Mouse (Mus musculus) limb, embryonic 12.5 days (tissue): Measurements from ENCODE around the gene Tbc1d13. TPM values are rescaled to one million over a fixed set of nuclear protein-coding genes. Genes with fewer than 3 reads are reported as not detected.

Source experiments
- ATAC-seq: fragments of 200-750 bp; cut with Nextera tagmentation; 2 replicates; pipeline ENCODE4 v1.8.0; 2017; ENCODE audit warnings: low read depth, moderate TSS enrichment; ENCODE audit not compliant: insufficient number of reproducible peaks, insufficient read depth, low FRiP score, low TSS enrichment
- H3K27ac ChIP-seq: fragments of 300-500 bp; sonication (generic); 2 replicates; pipeline ENCODE4 v1.5.1; 2016; ENCODE audit warnings: mild to moderate bottlenecking, moderate library complexity
- H3K27me3 ChIP-seq: fragments of 300-500 bp; sonication (generic); 2 replicates; pipeline ENCODE4 v1.6.1; 2016; ENCODE audit warnings: mild to moderate bottlenecking, moderate library complexity
- H3K36me3 ChIP-seq: fragments of 300-500 bp; sonication (generic); 2 replicates; pipeline ENCODE4 v1.6.1; 2016; ENCODE audit warnings: mild to moderate bottlenecking, moderate library complexity
- H3K4me1 ChIP-seq: fragments of 300-500 bp; sonication (generic); replicated peaks from 2 replicates; pipeline ENCODE4 v1.6.1; 2016
- H3K4me2 ChIP-seq: fragments of 300-500 bp; sonication (generic); 2 replicates; pipeline ENCODE4 v1.6.1; 2016; ENCODE audit warnings: mild to moderate bottlenecking, moderate library complexity
- H3K4me3 ChIP-seq: fragments of 300-500 bp; sonication (generic); replicated peaks from 2 replicates; pipeline ENCODE4 v1.5.1; 2016; ENCODE audit warnings: mild to moderate bottlenecking
- H3K9ac ChIP-seq: fragments of 300-500 bp; sonication (generic); replicated peaks from 2 replicates; pipeline ENCODE4 v1.6.1; 2016; ENCODE audit warnings: mild to moderate bottlenecking, moderate library complexity
- H3K9me3 ChIP-seq: fragments of 300-500 bp; sonication (generic); 2 replicates; pipeline ENCODE4 v1.6.1; 2016; ENCODE audit warnings: mild to moderate bottlenecking, moderate library complexity
- WGBS: fragments of 180-500 bp; shearing (Covaris S2); methylation state at CpG from one replicate; pipeline ENCODE4 v1.1.7; 2016; 5-methylcytosine and 5-hydroxymethylcytosine counted together
- polyA plus RNA-seq: library from polyadenylated mRNA; unstranded; fragments of >200 nt; fragmentation: Nextera tagmentation; extraction: Ambion mirVana; gene quantifications from 2 replicates; pipeline ENCODE4 v1.2.1, GENCODE M21; 2016

Gene Tbc1d13
- polyA plus RNA-seq, 1 experiment from 2014 or later, result 11.3 TPM

DNA sequence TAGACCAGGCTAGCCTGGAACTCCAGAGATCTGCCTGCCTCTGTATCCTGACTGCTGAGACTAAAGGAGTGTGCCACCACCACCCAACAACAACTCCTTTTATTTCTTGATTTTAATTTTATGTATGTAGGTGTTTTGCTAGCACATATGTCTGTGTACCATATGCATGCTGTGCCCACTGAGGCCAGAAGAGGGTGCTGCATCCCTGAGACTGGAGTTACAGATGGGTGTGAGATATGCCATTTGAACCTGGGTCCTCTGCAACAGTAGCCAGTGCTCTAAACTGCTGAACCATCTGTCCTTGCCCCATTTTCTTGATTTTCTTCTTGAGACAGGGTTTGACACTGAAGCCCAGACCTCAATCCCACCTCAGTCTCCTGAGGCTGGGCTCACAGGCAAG, 27.2 kb upstream of the Tbc1d13 start:
- ATAC-seq, result no peak
- Histone ChIP-seq H3K36me3 (peaks cover 98% of the 10 kb centered on the region), H3K27ac (no peak overlapping the region), H3K9ac (no peak overlapping the region), H3K4me3 (no peak overlapping the region), H3K9me3 (no peaks in the 10 kb centered on the region), H3K4me1 (no peaks in the 10 kb centered on the region), H3K27me3 (no peaks in the 10 kb centered on the region), H3K4me2 (no peak overlapping the region)

DNA sequence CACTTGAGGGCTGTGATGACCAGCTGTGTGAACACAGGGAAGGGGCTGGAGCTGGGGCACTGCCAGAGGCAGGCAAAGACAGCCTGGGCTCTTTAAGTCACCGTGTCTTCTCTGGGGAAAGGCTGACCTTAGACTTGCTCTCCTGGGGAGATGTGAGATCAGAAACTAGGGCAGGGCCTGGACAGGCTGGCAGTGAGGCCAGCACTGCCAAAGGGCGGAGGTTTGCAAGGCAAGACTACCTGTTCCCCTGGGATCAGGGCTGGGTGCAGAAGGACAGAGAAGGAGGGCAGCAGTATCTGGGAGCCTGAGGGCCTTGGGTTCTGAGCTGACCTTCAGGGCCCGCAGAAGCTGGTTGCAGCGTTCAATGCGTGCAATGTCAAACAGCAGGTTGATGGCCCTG, 25.9 kb upstream of the Tbc1d13 start:
- Histone ChIP-seq H3K36me3 (peaks cover 98% of the 10 kb centered on the region), H3K4me2 (no peak overlapping the region), H3K4me3 (no peak overlapping the region), H3K9me3 (no peaks in the 10 kb centered on the region), H3K27ac (no peak overlapping the region), H3K27me3 (no peaks in the 10 kb centered on the region), H3K9ac (no peak overlapping the region), H3K4me1 (no peaks in the 10 kb centered on the region)
- WGBS, result 91% methylated on average over 5 of the region's 5 CpGs
- ATAC-seq, result no peak

DNA sequence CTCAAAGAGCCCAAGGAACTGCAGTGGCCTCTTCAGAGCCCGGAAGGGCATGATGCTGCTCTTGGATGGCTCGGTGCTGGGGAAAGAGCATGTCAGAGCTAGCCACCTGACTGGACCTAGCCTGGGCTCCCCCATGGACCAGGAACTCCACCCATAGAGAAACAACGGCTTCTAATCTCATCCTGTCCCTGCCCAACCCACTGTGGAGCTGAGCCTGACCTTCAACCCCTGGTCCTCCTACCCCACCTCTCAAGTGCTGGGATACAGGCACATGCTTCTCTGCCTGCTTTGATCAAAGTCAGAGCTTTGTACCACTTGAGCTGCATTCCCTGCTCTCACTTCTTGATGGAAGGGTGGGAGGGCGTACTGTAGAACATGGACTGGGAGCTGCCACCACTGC, 25.3 kb upstream of the Tbc1d13 start:
- no peak overlapping the region for H3K9ac ChIP-seq
- 94% methylated on average over 4 of the region's 4 CpGs for WGBS

DNA sequence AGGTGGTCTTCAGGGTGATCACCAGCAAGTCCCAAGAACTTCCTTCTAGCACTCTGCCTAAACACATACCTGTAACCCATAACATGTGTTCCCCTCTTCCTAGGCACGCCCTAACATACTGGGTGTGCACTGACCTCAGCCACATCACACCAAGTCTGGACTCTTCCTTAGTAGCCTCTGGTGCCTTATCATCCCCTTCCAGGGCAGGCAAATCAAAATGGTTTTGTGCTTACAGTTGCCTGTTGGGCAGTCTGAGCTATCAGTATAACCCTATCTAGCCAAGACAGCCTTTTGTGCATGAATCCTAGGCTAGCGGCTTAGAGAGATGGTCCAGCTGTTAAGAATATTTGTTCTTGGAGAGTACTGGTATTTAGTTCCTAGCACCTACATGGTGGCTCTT, 22.0 kb upstream of the Tbc1d13 start:
- no peak overlapping the region for H3K4me3 ChIP-seq
- no peak overlapping the region for H3K9ac ChIP-seq
- H3K36me3 ChIP-seq, result peaks cover 77% of the 10 kb centered on the region
- no peaks in the 10 kb centered on the region for H3K9me3 ChIP-seq
- ATAC-seq, result no peak
- 92% methylated on average over 2 of the region's 2 CpGs for WGBS
- H3K4me1 ChIP-seq, result no peaks in the 10 kb centered on the region
- H3K27ac ChIP-seq, result no peak overlapping the region
- no peaks in the 10 kb centered on the region for H3K27me3 ChIP-seq
- no peak overlapping the region for H3K4me2 ChIP-seq

More for the DNA sequence above, 25.3 kb upstream of the Tbc1d13 start:
- Histone ChIP-seq H3K4me2 (no peak overlapping the region), H3K36me3 (peaks cover 98% of the 10 kb centered on the region), H3K27ac (no peak overlapping the region), H3K27me3 (no peaks in the 10 kb centered on the region), H3K4me1 (no peaks in the 10 kb centered on the region), H3K9me3 (no peaks in the 10 kb centered on the region), H3K4me3 (no peak overlapping the region)
- no peak for ATAC-seq

DNA sequence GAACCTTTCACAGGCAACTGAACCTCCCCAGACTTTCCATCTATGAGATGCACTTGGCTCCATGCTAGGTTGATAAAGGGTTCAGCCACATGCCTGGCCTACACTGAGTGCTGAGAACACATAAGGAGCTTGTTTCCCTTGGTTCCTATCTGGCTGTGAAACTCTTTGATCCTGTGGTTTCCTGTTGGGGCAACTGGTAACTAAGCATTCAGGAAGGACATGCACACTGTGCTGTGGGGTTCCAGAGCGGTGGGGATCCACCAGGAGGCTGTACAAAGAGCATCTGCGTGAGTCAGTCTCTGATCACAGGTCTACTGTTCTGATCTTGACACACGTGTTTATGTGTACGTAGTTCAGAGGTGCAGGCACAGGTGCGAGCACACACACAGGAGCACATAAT, 21.0 kb upstream of the Tbc1d13 start:
- ATAC-seq, result no peak
- H3K4me1 ChIP-seq, result no peaks in the 10 kb centered on the region
- 97% methylated on average over 5 of the region's 5 CpGs for WGBS
- H3K36me3 ChIP-seq, result peaks cover 67% of the 10 kb centered on the region
- H3K27ac ChIP-seq, result no peak overlapping the region
- no peak overlapping the region for H3K9ac ChIP-seq
- H3K9me3 ChIP-seq, result no peaks in the 10 kb centered on the region
- no peak overlapping the region for H3K4me2 ChIP-seq
- H3K4me3 ChIP-seq, result no peak overlapping the region
- H3K27me3 ChIP-seq, result no peaks in the 10 kb centered on the region

DNA sequence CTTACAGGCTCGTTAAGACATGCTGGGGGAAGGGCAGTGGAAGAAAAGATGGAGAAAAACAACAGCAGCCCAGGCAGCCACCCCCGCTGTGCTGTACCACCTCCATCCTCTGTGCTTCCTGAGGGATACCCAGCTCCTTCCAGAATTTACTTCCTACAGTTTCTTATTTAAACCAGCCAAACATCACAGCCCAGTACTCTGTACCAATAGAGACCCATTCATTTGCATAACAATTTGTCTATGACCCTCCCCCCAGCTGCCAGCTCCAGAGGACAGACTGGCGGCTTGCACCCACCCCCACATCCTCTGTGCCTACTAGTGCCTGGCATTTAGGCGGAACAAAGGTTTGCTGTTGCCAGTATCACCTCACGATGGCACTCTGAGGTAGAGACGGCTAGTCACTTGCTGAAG, 13.9 kb upstream of the Tbc1d13 start:
- Histone ChIP-seq H3K27ac (no peak overlapping the region), H3K27me3 (no peaks in the 10 kb centered on the region), H3K4me3 (no peak overlapping the region), H3K9ac (no peak overlapping the region), H3K4me1 (peaks cover 12% of the 10 kb centered on the region), H3K4me2 (no peak overlapping the region), H3K9me3 (no peaks in the 10 kb centered on the region), H3K36me3 (peaks cover 18% of the 10 kb centered on the region)
- 36% methylated on average over 6 of the region's 6 CpGs for WGBS
- ATAC-seq, result no peak

DNA sequence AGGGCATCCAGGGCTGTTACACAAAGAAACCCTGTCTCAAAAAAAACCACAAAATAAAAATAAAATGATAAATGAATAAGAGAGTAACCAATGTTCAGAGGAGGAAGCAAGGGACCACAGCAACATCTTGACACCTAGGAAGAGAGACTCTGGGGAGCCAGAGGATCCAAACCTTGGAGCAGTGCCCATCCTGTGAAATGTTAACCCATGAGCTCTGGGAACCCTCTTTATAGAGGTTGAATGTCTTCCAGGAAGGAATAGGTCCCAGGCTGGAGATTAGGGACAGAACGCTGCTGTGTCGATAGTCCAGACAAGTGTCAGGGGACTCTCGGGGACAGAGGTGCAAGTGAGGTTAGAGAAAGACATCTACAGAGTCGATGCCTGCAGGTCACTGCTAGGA, 13.3 kb upstream of the Tbc1d13 start:
- no peak for ATAC-seq
- H3K27me3 ChIP-seq, result no peaks in the 10 kb centered on the region
- H3K9ac ChIP-seq, result 0 out of 2 replicates have a peak overlapping the region, but pooled peaks have one; percentile 0
- no peak overlapping the region for H3K4me2 ChIP-seq
- WGBS, result 90% methylated on average over 4 of the region's 4 CpGs
- no peak overlapping the region for H3K4me3 ChIP-seq
- H3K9me3 ChIP-seq, result no peaks in the 10 kb centered on the region
- H3K27ac ChIP-seq, result no peak overlapping the region
- peaks cover 19% of the 10 kb centered on the region for H3K4me1 ChIP-seq
- H3K36me3 ChIP-seq, result peaks cover 12% of the 10 kb centered on the region; the same call in 1 of the 2 replicates

DNA sequence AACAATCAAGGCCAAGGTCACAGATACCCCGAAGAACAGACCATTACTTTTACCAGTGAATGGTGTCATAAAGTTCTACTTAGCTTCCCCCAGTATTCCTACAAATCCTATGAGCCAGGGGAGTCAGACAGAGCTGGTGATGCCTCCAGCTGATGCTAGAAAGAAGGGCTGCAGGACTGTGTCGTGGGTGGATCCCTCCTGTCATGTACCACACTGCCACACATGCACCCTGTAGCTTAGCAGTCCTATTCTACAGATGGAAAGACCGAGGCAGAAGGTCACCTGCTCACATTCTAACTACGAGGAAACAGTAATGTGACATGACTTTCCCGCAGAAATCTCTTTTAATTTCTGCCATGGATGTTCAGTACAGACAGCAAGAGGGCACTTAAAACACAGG, 10.8 kb upstream of the Tbc1d13 start:
- peak overlapping the region; percentile 88 for H3K4me2 ChIP-seq
- no peaks in the 10 kb centered on the region for H3K9me3 ChIP-seq
- peaks cover 20% of the 10 kb centered on the region for H3K4me1 ChIP-seq
- H3K27me3 ChIP-seq, result no peaks in the 10 kb centered on the region
- ATAC-seq, result no peak
- H3K4me3 ChIP-seq, result no peak overlapping the region
- 90% methylated on average over 5 of the region's 5 CpGs for WGBS
- no peak overlapping the region for H3K9ac ChIP-seq
- H3K36me3 ChIP-seq, result peaks cover 12% of the 10 kb centered on the region; the same call in 1 of the 2 replicates
- H3K27ac ChIP-seq, result no peak overlapping the region

DNA sequence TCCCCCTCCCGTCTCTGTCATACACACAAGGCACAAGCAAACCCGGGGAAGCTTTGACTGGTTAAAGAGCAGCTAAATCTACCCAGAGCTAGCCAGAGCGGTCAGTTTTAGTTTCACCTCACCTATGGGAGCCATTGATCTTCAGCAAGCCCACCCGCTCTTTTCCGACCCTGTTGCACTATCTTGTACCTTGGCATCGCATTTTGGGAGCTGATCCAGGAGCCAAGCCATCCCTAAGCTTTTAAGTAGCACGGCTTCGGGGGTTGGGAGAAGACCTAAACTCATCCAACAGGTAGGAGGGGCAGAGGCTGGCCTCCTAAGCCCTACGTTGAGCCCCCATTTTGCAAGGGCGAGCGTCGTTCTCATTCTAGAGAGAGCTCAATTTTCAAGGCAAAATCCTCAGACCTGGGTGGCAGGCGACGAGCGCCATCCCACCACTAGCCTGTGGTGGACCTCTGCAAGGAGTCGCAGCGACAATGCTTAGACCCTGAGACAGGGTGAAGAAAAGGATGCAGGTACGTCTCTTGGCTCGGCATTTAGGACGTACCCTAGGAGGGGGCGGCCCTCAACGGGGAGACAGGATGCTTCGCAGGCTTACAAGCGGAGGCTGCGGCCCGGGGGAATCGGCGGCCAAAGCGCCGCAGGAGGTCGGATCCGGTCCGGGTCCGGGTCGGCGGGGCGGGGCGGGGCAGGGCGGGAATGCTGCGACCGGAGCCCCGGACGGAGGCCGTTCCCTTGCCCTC, 9.6 kb upstream of the Tbc1d13 start:
- no peaks in the 10 kb centered on the region for H3K9me3 ChIP-seq
- H3K9ac ChIP-seq, result peak overlapping the region; percentile 90
- ATAC-seq, result peak; percentile 71
- no peaks in the 10 kb centered on the region for H3K27me3 ChIP-seq
- peaks cover 20% of the 10 kb centered on the region for H3K4me1 ChIP-seq
- H3K4me3 ChIP-seq, result peak overlapping the region; percentile 86
- peak overlapping the region; percentile 88 for H3K4me2 ChIP-seq
- peaks cover 8% of the 10 kb centered on the region; the same call in 1 of the 2 replicates for H3K36me3 ChIP-seq
- WGBS, result under 1% methylated on average over 36 of the region's 44 CpGs
- H3K27ac ChIP-seq, result peak overlapping the region; percentile 88

DNA sequence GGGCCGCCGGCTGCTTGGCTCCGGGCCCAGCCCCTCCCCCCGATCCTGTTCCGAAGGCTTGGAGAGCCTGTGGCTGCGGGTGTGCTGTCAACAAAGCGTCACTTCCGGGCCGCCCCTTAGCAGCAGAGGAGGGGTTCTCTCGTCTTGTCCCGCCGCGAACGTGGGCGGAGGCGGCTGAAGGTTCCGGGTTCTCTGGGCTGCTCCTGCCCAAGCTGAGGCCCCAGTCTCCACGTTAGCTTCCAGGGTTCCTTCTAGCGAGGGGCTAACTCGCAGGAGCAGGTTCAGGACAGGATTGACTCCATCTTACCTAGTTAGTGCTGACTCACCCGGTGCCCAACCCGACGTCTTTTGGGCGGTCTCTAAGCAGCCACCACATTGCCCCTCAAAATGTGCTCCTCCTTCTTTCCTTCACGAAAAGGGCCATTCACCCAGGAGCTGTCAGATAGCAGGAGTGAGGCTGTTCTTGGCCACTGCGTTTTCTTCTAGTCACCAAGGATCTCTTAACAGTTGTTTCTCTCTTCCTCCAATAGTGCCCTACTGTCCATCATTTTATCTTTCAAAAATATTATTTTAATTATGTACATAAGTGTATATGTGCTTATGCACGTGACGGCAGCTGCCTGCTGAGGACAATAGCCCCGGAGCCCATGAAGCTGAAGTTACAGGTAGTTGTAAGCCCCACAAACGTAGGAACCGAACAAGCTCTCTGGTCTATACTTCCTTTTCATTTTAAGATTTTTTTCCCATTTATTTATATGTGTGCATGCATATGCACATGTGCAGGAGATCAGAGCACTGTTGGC, 8.9 kb upstream of the Tbc1d13 start, which contains the start of gene Zer1:
Gene Zer1, minus strand, starts transcription at position 114 of the 803 bp plus-strand sequence.
- Histone ChIP-seq H3K4me2 (peak within 1 kb of the TSS; percentile 88), H3K9ac (peak within 1 kb of the TSS; percentile 90), H3K27me3 (no peaks in the 10 kb centered on the region), H3K27ac (peak within 1 kb of the TSS; percentile 88), H3K9me3 (no peaks in the 10 kb centered on the region), H3K4me3 (peak within 1 kb of the TSS; percentile 86), H3K4me1 (peaks cover 20% of the 10 kb centered on the region), H3K36me3 (peaks cover 4% of the 10 kb centered on the region; the same call in 1 of the 2 replicates)
- WGBS, result 11% methylated on average over 31 of the region's 31 CpGs
- peak; percentile 92 for ATAC-seq

DNA sequence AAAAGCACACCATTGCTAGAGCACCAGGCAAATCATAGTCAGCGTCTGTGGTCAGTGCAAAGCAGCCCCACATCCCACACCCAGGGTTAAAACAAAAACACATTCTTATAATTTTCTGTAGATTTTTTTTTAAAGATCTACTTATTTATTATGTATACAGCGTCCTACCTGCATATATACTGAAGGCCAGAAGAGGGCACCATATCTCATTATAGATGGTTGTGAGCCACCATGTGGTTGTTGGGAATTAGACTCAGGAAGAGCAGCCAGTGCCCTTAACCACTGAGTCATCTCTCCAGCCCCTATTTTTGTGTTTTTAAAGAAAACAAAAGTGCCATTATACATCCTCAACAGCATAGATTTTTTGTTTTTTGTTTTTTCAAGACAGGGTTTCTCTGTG, 4.8 kb upstream of the Tbc1d13 start:
- no peak overlapping the region for H3K4me3 ChIP-seq
- peaks cover 16% of the 10 kb centered on the region for H3K4me1 ChIP-seq
- no peak for ATAC-seq
- no peak overlapping the region for H3K27ac ChIP-seq
- H3K4me2 ChIP-seq, result no peak overlapping the region
- 30% methylated on average over 2 of the region's 2 CpGs for WGBS
- H3K27me3 ChIP-seq, result no peaks in the 10 kb centered on the region
- no peaks in the 10 kb centered on the region for H3K9me3 ChIP-seq
- H3K36me3 ChIP-seq, result no peaks in the 10 kb centered on the region
- no peak overlapping the region for H3K9ac ChIP-seq
